Mouse (Mus musculus): ENCODE measurements at regions not wholly inside any gene's neighbourhood (a gene's known extent, or its start where the extent isn't known, plus 50 kb on each side); places are given as distances from the start of the nearest gene placed in this dataset.

- no peak for DNase-seq (ENCODE audit: low read depth, low spot score)
Measured at GRCm38 (mm10) chr2:148279200-148279599, 115.9 kb upstream of the Sstr4 start.

DNA sequence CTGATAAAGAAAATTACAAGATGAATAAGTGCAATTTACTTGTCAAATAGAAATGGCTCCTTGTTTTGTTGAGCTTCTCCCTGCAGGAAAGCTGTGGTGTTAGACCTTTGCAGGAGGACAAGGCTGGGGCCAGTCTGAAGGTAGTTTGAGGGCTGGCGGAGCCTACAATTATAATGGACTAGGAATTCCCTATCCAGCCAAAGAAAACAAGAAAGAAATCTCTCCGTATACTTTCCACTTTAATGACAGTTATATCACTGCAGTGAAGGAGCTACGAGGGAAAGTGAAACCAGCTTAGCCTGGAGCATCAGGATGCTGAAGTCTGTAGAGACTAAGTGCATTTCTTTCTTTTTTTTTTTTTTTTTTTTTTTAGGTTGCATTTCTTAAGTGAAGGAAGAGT lies 104.8 kb upstream of the Sstr4 start:
- no peak for DNase-seq (ENCODE audit: low read depth, low spot score)

- no peak for DNase-seq (ENCODE audit: low read depth, low spot score)
Measured at GRCm38 (mm10) chr2:148292442-148292841, 102.7 kb upstream of the Sstr4 start.

DNA sequence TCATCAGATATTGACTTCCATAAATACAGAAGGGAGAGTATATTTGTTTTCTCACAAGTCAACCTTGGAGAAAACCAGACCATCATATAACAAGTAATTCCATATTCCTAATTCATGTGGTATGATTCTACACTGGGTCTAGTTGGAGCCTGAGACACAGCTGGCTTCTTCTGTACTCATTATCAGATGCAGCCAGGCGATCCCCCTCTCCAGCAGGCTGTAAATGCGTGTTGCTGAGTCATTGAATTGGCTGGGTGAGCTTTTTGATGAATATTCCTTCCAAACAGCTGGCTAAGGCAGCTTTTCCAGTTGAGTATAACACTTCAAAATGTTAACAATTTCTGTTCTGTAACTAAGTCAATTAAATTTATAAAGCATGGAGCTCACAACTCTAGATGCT lies 102.2 kb upstream of the Sstr4 start:
- DNase-seq (ENCODE audit: low read depth, low spot score): no peak

- no peak for DNase-seq (ENCODE audit: low read depth, low spot score)
Measured at GRCm38 (mm10) chr2:148300879-148301278, 94.3 kb upstream of the Sstr4 start.

DNA sequence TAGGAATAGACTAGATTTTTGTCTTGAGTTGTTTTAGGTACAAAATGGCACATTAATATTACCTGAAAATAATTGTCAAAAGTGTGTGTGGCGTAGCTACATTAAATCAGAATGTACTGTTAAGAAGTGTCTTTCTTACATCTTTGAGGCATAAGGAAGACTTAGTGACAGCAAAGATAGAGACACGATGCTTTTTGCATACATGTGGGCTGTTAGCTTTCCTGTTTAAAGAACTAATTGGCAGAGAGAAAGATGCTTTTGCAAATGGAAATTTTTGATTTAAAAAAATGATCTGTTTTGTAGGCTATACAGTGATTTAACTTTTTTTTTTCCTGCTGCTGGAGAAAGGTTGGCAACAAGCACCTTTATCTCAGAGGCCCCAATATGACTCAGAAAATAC lies 82.9 kb upstream of the Sstr4 start:
- DNase-seq (ENCODE audit: low read depth, low spot score): no peak

GRCm38 (mm10) chr2:148320896-148321295 lies 74.2 kb upstream of the Sstr4 start:
- DNase-seq (ENCODE audit: low read depth, low spot score): no peak

DNA sequence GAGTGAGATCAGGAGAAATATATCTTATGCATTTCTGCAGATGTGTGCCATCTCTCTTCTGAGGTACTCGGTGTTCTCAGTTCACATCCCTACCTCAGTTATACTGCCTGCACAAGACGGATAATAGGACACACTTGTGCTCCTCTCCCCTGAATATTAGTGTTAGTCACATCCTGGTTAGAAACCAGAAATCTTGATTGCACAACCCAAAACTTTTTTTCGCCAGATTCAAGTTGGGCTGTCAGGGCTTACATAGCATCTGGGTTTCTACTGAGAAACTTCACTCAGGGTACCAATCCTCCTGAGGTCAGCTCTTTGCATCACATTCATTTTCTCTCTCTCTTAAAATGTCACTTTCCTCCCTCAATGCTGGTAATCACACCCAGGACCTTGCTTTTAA lies 69.8 kb upstream of the Sstr4 start:
- no peak for DNase-seq (ENCODE audit: low read depth, low spot score)

DNA sequence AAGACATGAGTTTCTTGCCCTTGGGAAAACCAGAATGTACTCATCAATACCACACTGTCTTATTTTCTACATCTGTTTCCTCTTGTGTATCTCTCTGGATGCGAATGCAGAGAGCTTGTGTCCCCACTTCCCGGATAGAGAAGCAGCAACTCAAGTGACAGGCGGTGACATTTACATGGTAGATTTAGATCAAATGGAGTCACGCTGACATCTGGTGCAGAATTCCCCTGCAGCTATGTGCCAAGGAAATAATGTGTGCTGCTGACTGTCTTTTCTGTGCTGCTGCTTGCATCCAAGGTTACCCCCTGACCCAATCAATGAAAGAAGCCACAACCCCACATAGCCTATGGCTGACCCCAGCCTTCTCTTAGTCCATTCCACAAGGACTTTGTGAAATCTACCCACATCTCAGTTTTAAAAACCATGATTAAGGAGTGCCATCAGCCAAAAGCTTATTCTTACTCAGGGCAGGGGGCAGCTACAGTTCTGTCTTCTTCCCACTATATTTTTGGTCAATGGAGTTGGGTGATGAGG lies 69.2 kb upstream of the Sstr4 start:
- DNase-seq (ENCODE audit: low read depth, low spot score): no peak

GRCm38 (mm10) chr2:148326414-148326813 lies 68.7 kb upstream of the Sstr4 start:
- no peak for DNase-seq (ENCODE audit: low read depth, low spot score)

GRCm38 (mm10) chr2:148327552-148327951 lies 67.6 kb upstream of the Sstr4 start:
- DNase-seq (ENCODE audit: low read depth, low spot score): no peak

DNA sequence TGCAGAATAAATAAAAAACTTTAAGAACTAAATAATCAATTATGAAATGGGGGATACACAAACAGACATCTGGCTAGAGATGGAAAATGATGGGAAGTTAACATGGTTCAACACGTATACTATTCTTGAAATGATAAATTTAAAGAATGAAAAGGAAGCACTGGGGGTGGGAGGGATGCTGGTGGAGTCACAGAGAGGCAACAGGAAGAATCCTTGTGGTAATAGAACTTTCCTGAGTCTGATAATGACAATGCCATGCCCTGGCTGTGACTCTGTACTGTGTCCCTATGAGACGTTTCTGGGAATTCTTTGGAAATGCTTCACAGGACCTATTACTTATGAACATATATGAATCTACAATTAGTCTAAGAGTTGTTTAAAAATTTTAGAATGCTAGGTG lies 64.8 kb upstream of the Sstr4 start:
- DNase-seq (ENCODE audit: low read depth, low spot score): no peak

DNA sequence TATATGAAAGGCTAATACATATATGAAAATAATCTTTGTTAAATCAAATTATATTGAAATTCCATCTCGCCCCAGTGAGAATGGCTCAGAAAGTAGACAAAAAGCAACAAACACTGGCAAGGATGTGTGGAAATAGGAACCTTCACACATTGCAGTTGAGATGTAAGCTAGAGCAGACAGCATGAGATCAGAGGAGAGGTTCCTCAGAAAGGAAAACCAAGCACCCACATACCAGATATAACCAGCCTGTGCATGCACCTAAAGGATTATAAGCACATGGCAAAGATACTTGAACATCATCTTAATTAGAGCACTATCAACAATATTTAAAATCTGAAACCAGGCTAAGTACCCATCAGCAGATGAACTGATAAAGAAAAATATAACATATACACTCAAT lies 60.6 kb upstream of the Sstr4 start:
- no peak for DNase-seq (ENCODE audit: low read depth, low spot score)

DNA sequence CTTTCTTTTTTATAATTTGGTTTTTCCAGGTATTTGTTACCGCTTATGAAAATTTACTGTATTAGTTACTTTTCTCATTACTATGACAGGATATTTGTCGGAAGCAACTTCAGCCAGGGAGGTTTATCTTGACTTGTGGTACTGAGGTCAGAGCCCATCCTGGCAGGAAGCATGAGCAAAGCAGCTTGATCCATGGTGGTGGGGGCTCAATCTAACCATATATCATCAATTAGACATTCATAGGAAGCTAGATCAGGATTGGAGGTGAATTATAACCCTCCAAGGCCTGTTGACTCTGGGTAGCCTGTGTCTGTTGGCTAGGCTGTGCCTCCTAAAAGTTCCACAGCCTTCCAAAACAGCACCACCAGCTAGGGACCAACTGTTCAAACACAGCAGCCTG lies 58.5 kb upstream of the Sstr4 start:
- no peak for DNase-seq (ENCODE audit: low read depth, low spot score)

GRCm38 (mm10) chr2:148338308-148338768 lies 56.8 kb upstream of the Sstr4 start:
- no peak for DNase-seq (ENCODE audit: low read depth, low spot score)

- no peak for DNase-seq (ENCODE audit: low read depth, low spot score)
Measured at GRCm38 (mm10) chr2:148338894-148339293, 56.2 kb upstream of the Sstr4 start.

DNA sequence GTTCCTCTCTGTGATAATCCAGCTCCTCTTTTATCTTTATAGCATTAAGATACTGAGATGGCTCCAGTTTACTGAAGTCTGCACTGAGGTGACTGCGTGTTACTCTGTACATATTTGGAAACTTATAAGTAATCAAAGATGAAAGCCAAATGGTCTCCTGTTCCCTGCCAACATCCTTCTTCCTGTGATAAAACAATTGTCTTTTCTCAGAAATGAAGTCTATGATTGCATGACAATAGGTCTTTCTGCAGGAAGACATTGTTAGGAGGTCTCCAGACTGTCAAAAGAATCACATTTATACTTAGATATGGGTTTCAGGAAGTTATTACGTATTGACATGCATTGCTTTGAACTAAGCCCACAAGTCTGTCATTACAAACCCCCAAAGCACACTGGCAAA lies 51.0 kb upstream of the Sstr4 start:
- no peak for DNase-seq (ENCODE audit: low read depth, low spot score)
